Mouse (Mus musculus): Measurements from ENCODE around the gene Macrod2. TPM values are rescaled to one million over a fixed set of nuclear protein-coding genes. Genes with fewer than 3 reads are reported as not detected.

Gene Macrod2
- total RNA-seq (2021): 100 to 1,000 TPM in 1 of 2 experiments, 10 to 100 TPM in 1; 99.1 to 108 TPM

DNA sequence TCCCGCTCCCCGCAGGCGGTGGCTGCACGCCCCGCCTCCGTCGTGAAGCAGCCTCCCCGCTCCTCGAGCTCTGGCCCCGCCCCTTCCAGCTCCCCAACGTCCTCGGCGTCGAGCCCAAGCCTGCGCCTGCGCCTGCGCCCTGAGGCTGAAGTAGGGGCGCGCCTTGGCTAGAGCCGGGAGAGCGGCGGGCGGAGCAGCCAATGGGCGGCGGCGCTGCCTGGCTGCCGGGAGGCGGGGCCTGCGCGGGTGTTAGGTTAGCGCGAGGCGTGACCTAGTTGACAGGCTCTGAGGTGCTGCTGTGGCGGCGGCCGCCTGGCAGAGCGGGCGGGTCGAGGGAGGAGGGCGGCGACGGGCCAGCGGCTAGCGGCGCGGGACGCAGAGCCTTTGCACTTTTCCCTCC lies at the start of gene Macrod2:
TSS of gene Macrod2 (plus strand) at position 131 of the 400 bp plus-strand sequence.
- intact Hi-C loops (cut with DNase I): loop anchor here (10.0 kb wide), 1 partner anchor 220 kb away; the partner anchor contains the start of genes Esf1 and Ndufaf5
- DNase-seq: peak; percentile 99

GRCm38 (mm10) chr2:140359905-140360304 lies 35.2 kb upstream of the Macrod2 start:
- no peak for DNase-seq
- intact Hi-C loops (cut with DNase I): no loop called here

- no peak for DNase-seq
- intact Hi-C loops (cut with DNase I): no loop called here
These were observed 30.3 kb upstream of the Macrod2 start for GRCm38 (mm10) chr2:140364804-140365203.

GRCm38 (mm10) chr2:140389525-140389924 lies 5.6 kb upstream of the Macrod2 start, which contains the start of gene Sel1l2:
Gene Sel1l2, minus strand, starts transcription at chr2:140389706.
- no peak for DNase-seq
- intact Hi-C loops (cut with DNase I): no loop called here

DNA sequence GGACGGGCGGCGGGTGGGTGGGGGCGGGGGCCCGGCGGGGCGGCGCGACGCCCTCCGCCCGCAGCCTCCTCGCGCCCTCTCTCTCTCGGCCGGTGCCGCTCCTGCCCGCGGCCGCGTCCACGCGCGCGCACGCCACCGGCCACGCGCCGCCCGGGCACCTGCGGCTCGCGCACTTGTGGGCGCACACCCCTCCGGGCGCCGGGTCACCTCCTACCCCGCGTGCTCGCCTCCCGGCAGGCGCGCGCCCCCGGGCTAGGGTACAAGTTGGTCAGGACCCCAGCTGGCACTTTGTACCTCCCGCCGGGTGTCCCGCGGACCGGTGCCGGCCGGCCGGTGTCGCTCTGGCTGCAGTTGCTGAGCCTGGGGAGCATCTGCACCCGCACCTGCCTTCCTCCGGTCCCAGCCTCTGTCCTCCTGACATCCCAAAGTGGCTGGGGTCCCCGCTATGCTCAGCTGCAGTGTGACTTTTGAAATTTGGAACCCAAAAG lies 679 bp downstream of the Macrod2 start:
- intact Hi-C loops (cut with DNase I): loop anchor here (10.0 kb wide), 1 partner anchor 221 kb away; the partner anchor contains the start of genes Esf1 and Ndufaf5
- DNase-seq: peak; percentile 61

- intact Hi-C loops (cut with DNase I): no loop called here
- no peak for DNase-seq
These were observed 30.7 kb downstream of the Macrod2 start for GRCm38 (mm10) chr2:140425844-140426243.

- intact Hi-C loops (cut with DNase I): no loop called here
- no peak for DNase-seq
These were observed 32.2 kb downstream of the Macrod2 start for GRCm38 (mm10) chr2:140427283-140427682.

GRCm38 (mm10) chr2:140439081-140439480 lies 44.0 kb downstream of the Macrod2 start:
- intact Hi-C loops (cut with DNase I): no loop called here
- no peak for DNase-seq

DNA sequence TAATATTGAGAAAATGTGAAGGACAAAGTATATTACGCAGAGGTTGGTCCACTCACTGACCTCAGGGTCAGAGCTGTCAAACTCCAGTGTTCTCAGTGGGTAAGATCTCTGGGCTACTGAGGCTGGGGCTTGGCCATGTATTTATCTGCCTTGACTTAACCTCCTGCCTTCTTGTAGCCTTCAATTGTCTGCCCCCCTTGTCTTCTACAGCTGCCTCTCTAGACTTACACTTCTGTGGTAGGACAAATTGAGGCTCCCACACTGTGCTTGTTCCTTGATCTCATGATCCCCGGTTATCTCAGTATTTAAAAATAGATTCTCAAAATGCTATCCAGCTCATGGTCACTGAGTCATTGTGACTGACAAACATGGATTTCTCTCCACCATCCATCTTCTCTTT lies 53.5 kb downstream of the Macrod2 start:
- intact Hi-C loops (cut with DNase I): no loop called here
- no peak for DNase-seq

DNA sequence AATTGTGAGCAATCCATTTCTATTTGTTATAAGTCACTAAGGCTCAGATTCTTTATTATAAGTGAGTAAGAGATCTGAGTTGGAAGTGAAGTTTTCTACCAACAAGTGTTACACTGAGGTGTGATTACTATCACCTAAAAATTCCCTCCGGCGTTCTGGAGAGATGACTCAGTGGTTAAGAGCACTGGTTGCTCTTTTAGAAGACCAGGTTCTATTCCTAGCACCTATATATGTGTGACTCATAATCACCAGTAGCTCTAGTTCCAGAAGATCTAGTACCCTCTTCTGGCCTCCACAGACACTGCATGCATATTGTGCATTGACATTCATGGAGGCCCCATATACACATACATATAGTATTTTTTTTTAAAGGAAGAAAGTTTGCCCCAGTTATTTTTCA lies 80.7 kb downstream of the Macrod2 start:
- intact Hi-C loops (cut with DNase I): no loop called here
- no peak for DNase-seq

- intact Hi-C loops (cut with DNase I): no loop called here
- DNase-seq: no peak
These were observed 81.8 kb downstream of the Macrod2 start for GRCm38 (mm10) chr2:140476891-140477290.

DNA sequence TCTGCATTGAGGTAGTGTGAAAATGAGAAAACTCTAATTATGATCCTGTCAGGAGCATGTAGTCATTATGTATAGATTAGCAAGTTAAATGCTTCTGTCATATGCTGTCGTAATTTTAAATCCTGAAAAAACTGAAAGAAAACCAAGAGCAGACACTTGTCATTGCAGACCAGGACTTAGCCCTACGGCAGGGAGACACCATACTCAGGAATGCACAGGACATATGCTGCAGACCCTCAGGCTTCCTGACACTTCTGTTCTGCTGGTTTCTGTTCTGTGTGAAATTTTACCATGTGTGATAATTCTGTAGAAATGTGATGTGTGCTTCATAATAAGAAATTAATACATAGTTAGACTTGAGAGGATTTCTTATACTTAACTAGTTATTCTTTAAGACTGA lies 87.5 kb downstream of the Macrod2 start:
- no peak for DNase-seq
- intact Hi-C loops (cut with DNase I): no loop called here

DNA sequence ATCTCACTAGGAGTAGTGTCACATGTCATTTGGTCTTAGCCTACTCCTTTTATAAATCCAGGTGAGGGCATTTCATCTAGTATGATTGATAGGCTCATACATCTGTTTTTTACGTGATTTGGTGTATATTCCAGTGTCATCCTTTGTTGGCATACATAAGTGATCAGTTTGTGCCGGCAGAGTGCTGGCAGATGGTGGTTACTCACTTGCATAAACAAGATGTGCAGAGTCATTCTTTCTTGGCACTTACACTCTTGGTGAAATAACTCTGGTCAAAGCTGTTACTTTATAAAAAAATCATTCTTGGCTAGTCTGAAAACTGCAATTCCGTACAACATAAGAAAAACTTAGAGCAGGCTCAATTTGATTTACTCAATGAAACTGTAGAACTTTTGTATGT lies 102.6 kb downstream of the Macrod2 start:
- intact Hi-C loops (cut with DNase I): no loop called here

GRCm38 (mm10) chr2:140500951-140501350 lies 105.8 kb downstream of the Macrod2 start:
- intact Hi-C loops (cut with DNase I): loop anchor here (5.0 kb wide), 1 partner anchor 166 kb away; no protein-coding TSS in a partner anchor
- peak; percentile 45 for DNase-seq

More for the DNA sequence above, 102.6 kb downstream of the Macrod2 start:
- no peak for DNase-seq

DNA sequence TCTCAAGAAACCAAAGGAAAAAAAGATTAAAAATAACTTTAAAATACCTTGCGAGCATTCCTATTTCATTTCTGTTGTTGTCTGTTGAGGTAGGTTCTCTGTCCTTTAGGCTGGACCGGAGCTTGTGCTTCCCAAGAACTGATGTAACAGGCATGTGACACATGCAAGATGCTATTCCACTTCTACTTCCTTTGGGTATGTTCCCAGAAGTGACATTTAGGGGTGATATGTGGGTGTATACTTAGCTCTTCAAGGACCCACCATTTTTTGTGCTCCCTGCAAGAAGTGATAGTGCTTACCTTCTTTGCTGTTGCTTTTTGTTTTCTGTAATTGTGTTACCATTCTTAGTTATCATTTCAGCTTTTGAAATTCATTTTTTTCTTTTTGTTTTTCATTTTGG lies 126.4 kb downstream of the Macrod2 start:
- intact Hi-C loops (cut with DNase I): no loop called here
- DNase-seq: no peak

DNA sequence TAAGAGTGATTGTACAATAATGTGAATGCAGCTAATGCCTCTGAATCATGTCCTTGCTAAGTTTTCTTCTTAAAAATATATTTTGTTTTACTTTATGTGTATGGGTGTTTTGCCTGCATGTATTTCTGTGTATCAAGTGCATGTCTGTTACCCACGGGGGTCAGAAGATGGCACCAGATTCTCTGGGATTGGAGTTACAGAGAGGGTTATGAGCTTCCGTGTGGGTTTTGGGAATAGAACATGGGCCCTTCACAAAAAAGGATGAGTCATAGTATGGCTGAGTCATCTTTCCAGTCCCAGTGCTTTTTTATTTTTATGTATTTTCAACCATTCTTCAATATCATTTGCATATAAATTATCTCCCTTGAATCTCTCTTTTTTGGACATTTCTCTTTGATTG lies 135.1 kb downstream of the Macrod2 start:
- no peak for DNase-seq
- intact Hi-C loops (cut with DNase I): no loop called here

GRCm38 (mm10) chr2:140532024-140532423 lies 136.9 kb downstream of the Macrod2 start:
- no peak for DNase-seq
- intact Hi-C loops (cut with DNase I): no loop called here

- no peak for DNase-seq
- intact Hi-C loops (cut with DNase I): no loop called here
These were observed 137.9 kb downstream of the Macrod2 start for GRCm38 (mm10) chr2:140532859-140533519.

DNA sequence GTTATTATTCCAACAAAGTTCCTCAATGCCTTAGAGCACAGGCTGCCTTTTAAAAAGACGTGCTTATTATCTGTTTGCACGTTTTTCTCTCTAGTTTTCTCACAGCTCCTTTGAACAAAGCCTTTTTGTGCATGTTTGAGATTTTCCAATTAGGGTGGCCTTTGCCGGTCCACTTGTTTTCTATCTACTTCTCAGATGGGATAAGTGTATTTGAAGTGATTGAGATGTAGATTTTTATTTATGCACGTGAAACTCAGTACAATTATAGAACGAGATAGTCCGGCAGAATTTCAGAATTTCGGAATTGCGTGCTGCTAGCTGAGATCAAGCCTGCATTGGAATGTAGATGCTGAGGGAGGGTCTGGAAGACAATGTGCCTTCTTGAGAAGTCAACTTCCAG lies 138.5 kb downstream of the Macrod2 start:
- intact Hi-C loops (cut with DNase I): no loop called here
- DNase-seq: no peak

DNA sequence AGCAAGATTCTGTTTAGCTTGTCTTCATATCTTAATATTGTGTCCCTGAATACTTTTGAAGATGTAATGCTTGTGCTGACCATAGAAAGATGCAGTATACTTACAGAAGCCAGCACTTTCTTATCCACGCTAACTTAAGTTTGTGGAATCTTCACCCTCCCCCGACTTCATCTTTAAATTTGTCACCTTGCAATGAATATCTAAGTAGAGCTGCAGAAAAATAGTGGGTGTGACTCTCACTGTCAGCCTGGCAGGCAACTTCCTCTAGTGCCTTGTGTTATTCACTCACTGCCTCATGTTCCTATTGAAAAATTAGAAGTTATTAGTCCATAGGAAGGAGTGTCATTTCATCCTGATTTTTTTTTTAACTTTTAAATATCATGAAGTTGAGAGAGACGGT lies 139.5 kb downstream of the Macrod2 start:
- intact Hi-C loops (cut with DNase I): no loop called here
- DNase-seq: no peak

GRCm38 (mm10) chr2:140535832-140536571 lies 140.9 kb downstream of the Macrod2 start:
- DNase-seq: peak; percentile 21
- intact Hi-C loops (cut with DNase I): no loop called here

- intact Hi-C loops (cut with DNase I): no loop called here
- DNase-seq: no peak
These were observed 154.2 kb downstream of the Macrod2 start for GRCm38 (mm10) chr2:140549286-140549685.

Data from left cerebral cortex, postnatal 4 days (tissue).